Mouse (Mus musculus): ENCODE measurements at regions not wholly inside any gene's neighbourhood (a gene's known extent, or its start where the extent isn't known, plus 50 kb on each side); places are given as distances from the start of the nearest gene placed in this dataset.

GRCm38 (mm10) chr17:87560923-87561322, 74.9 kb upstream of the Epcam start:
- no peak for DNase-seq (ENCODE audit: low spot score)
- WGBS = 80% methylated on average over 7 of the region's 7 CpGs
- TF ChIP-seq CTCF (IDR thresholded peaks at IDR 0.05; ENCODE audit: low read depth) = no peak
- TF ChIP-seq EP300 (optimal IDR thresholded peaks at IDR 0.05) = no peak
- no peak overlapping the region for H3K27ac ChIP-seq (replicated peaks)
- no peak overlapping the region for H3K4me2 ChIP-seq (replicated peaks; ENCODE audit: low read depth)
- no peaks in the 10 kb centered on the region for H3K9me3 ChIP-seq (ENCODE audit: control insufficient read depth, low read length)
- no peaks in the 10 kb centered on the region for H3K4me1 ChIP-seq (replicated peaks; ENCODE audit: control insufficient read depth, insufficient read depth)
- H3K27me3 ChIP-seq (ENCODE audit: control insufficient read depth, insufficient read depth, low read length) = no peaks in the 10 kb centered on the region
- no peak for ATAC-seq (ENCODE audit: low FRiP score, low TSS enrichment)
- no peak overlapping the region for H3K9ac ChIP-seq (ENCODE audit: low read length)
- no peaks in the 10 kb centered on the region for H3K36me3 ChIP-seq (ENCODE audit: control insufficient read depth, insufficient read depth, low read length)
- no peak overlapping the region for H3K4me3 ChIP-seq (ENCODE audit: low read depth, low read length)

- no peak for DNase-seq (ENCODE audit: low spot score)
- H3K4me1 ChIP-seq (replicated peaks; ENCODE audit: control insufficient read depth, insufficient read depth) = no peaks in the 10 kb centered on the region
- 59% methylated on average over 5 of the region's 5 CpGs for WGBS
- no peaks in the 10 kb centered on the region for H3K9me3 ChIP-seq (ENCODE audit: control insufficient read depth, low read length)
- no peak overlapping the region for H3K9ac ChIP-seq (ENCODE audit: low read length)
- no peak for TF ChIP-seq CTCF (IDR thresholded peaks at IDR 0.05; ENCODE audit: low read depth)
- no peak for TF ChIP-seq EP300 (optimal IDR thresholded peaks at IDR 0.05)
- H3K4me2 ChIP-seq (replicated peaks; ENCODE audit: low read depth) = no peak overlapping the region
- H3K27ac ChIP-seq (replicated peaks) = no peak overlapping the region
- H3K27me3 ChIP-seq (ENCODE audit: control insufficient read depth, insufficient read depth, low read length) = no peaks in the 10 kb centered on the region
- no peak overlapping the region for H3K4me3 ChIP-seq (ENCODE audit: low read depth, low read length)
- no peaks in the 10 kb centered on the region for H3K36me3 ChIP-seq (ENCODE audit: control insufficient read depth, insufficient read depth, low read length)
- ATAC-seq (ENCODE audit: low FRiP score, low TSS enrichment) = no peak
These were observed 72.4 kb upstream of the Epcam start for GRCm38 (mm10) chr17:87563375-87563774.

- TF ChIP-seq EP300 (optimal IDR thresholded peaks at IDR 0.05) (no peak), CTCF (IDR thresholded peaks at IDR 0.05; ENCODE audit: low read depth) (no peak)
- Histone ChIP-seq H3K9me3 (ENCODE audit: control insufficient read depth, low read length) (no peaks in the 10 kb centered on the region), H3K4me1 (replicated peaks; ENCODE audit: control insufficient read depth, insufficient read depth) (no peaks in the 10 kb centered on the region), H3K4me3 (ENCODE audit: low read depth, low read length) (no peak overlapping the region), H3K36me3 (ENCODE audit: control insufficient read depth, insufficient read depth, low read length) (no peaks in the 10 kb centered on the region), H3K4me2 (replicated peaks; ENCODE audit: low read depth) (no peak overlapping the region), H3K27ac (replicated peaks) (no peak overlapping the region), H3K9ac (ENCODE audit: low read length) (no peak overlapping the region), H3K27me3 (ENCODE audit: control insufficient read depth, insufficient read depth, low read length) (no peaks in the 10 kb centered on the region)
- WGBS = 77% methylated on average over 4 of the region's 4 CpGs
- no peak for DNase-seq (ENCODE audit: low spot score)
- ATAC-seq (ENCODE audit: low FRiP score, low TSS enrichment) = no peak
These were observed 70.1 kb upstream of the Epcam start for GRCm38 (mm10) chr17:87565631-87566030.

GRCm38 (mm10) chr17:87566296-87566695, 69.5 kb upstream of the Epcam start:
- DNase-seq (ENCODE audit: low spot score) (peak; percentile 27), ATAC-seq (ENCODE audit: low FRiP score, low TSS enrichment) (no peak)
- Histone ChIP-seq H3K4me3 (ENCODE audit: low read depth, low read length) (no peak overlapping the region), H3K27me3 (ENCODE audit: control insufficient read depth, insufficient read depth, low read length) (no peaks in the 10 kb centered on the region), H3K36me3 (ENCODE audit: control insufficient read depth, insufficient read depth, low read length) (no peaks in the 10 kb centered on the region), H3K27ac (replicated peaks) (no peak overlapping the region), H3K4me1 (replicated peaks; ENCODE audit: control insufficient read depth, insufficient read depth) (0 out of 2 replicates have a peak, but pooled peaks cover 2% of the 10 kb centered on the region), H3K9me3 (ENCODE audit: control insufficient read depth, low read length) (no peaks in the 10 kb centered on the region), H3K4me2 (replicated peaks; ENCODE audit: low read depth) (no peak overlapping the region), H3K9ac (ENCODE audit: low read length) (no peak overlapping the region)
- 73% methylated on average over 3 of the region's 3 CpGs for WGBS
- TF ChIP-seq EP300 (optimal IDR thresholded peaks at IDR 0.05) (no peak), CTCF (IDR thresholded peaks at IDR 0.05; ENCODE audit: low read depth) (no peak)

- TF ChIP-seq CTCF (IDR thresholded peaks at IDR 0.05; ENCODE audit: low read depth) = 0 out of 2 replicates have a peak, but pooled peaks have one; percentile 11
- TF ChIP-seq EP300 (optimal IDR thresholded peaks at IDR 0.05) = no peak
- no peak overlapping the region for H3K9ac ChIP-seq (ENCODE audit: low read length)
- no peak overlapping the region for H3K27ac ChIP-seq (replicated peaks)
- ATAC-seq (ENCODE audit: low FRiP score, low TSS enrichment) (no peak), DNase-seq (ENCODE audit: low spot score) (peak; percentile 53)
- no peaks in the 10 kb centered on the region for H3K36me3 ChIP-seq (ENCODE audit: control insufficient read depth, insufficient read depth, low read length)
- H3K27me3 ChIP-seq (ENCODE audit: control insufficient read depth, insufficient read depth, low read length) = no peaks in the 10 kb centered on the region
- no peak overlapping the region for H3K4me3 ChIP-seq (ENCODE audit: low read depth, low read length)
- 33% methylated on average over 9 of the region's 9 CpGs for WGBS
- no peak overlapping the region for H3K4me2 ChIP-seq (replicated peaks; ENCODE audit: low read depth)
- no peaks in the 10 kb centered on the region for H3K9me3 ChIP-seq (ENCODE audit: control insufficient read depth, low read length)
- H3K4me1 ChIP-seq (replicated peaks; ENCODE audit: control insufficient read depth, insufficient read depth) = 0 out of 2 replicates have a peak, but pooled peaks cover 3% of the 10 kb centered on the region
These were observed 68.8 kb upstream of the Epcam start for GRCm38 (mm10) chr17:87566996-87567395.

GRCm38 (mm10) chr17:87567475-87567874, 68.3 kb upstream of the Epcam start:
- H3K4me3 ChIP-seq (ENCODE audit: low read depth, low read length) = no peak overlapping the region
- no peak for TF ChIP-seq CTCF (IDR thresholded peaks at IDR 0.05; ENCODE audit: low read depth)
- no peak for TF ChIP-seq EP300 (optimal IDR thresholded peaks at IDR 0.05)
- no peaks in the 10 kb centered on the region for H3K27me3 ChIP-seq (ENCODE audit: control insufficient read depth, insufficient read depth, low read length)
- H3K4me2 ChIP-seq (replicated peaks; ENCODE audit: low read depth) = no peak overlapping the region
- ATAC-seq (ENCODE audit: low FRiP score, low TSS enrichment) (no peak), DNase-seq (ENCODE audit: low spot score) (no peak)
- no peaks in the 10 kb centered on the region for H3K36me3 ChIP-seq (ENCODE audit: control insufficient read depth, insufficient read depth, low read length)
- WGBS = 28% methylated on average over 2 of the region's 2 CpGs
- no peaks in the 10 kb centered on the region for H3K9me3 ChIP-seq (ENCODE audit: control insufficient read depth, low read length)
- H3K27ac ChIP-seq (replicated peaks) = no peak overlapping the region
- 0 out of 2 replicates have a peak, but pooled peaks cover 3% of the 10 kb centered on the region for H3K4me1 ChIP-seq (replicated peaks; ENCODE audit: control insufficient read depth, insufficient read depth)
- no peak overlapping the region for H3K9ac ChIP-seq (ENCODE audit: low read length)
